Mouse (Mus musculus) stomach, embryonic 14.5 days (tissue): ENCODE data around the gene Dnajc11. TPM values are rescaled to one million over a fixed set of nuclear protein-coding genes. Genes with fewer than 3 reads are reported as not detected.

Experiments used
- ATAC-seq: fragments of 200-750 bp; cut with Nextera tagmentation; 2 replicates; pipeline ENCODE4 v1.8.0; 2017; ENCODE audit warnings: low read depth, moderate TSS enrichment; ENCODE audit not compliant: insufficient number of reproducible peaks, insufficient read depth, low FRiP score
- H3K27ac ChIP-seq: fragments of 300-500 bp; sonication (generic); 2 replicates; pipeline ENCODE4 v1.5.1; 2014; ENCODE audit warnings: mild to moderate bottlenecking, low read length, moderate library complexity, mixed read lengths
- H3K27me3 ChIP-seq: fragments of 300-500 bp; sonication (generic); 2 replicates; pipeline ENCODE4 v1.6.1; 2014; ENCODE audit warnings: low read length, control low read depth, mixed read lengths; ENCODE audit not compliant: control insufficient read depth, insufficient read depth
- H3K36me3 ChIP-seq: fragments of 300-500 bp; sonication (generic); 2 replicates; pipeline ENCODE4 v1.6.1; 2014; ENCODE audit warnings: mild to moderate bottlenecking, control low read depth, low read length, moderate library complexity, mixed read lengths; ENCODE audit not compliant: control insufficient read depth, insufficient read depth
- H3K4me1 ChIP-seq: fragments of 300-500 bp; sonication (generic); 2 replicates; pipeline ENCODE4 v1.6.1; 2014; ENCODE audit warnings: low read length, control low read depth, mixed read lengths; ENCODE audit not compliant: control insufficient read depth, insufficient read depth
- H3K4me2 ChIP-seq: fragments of 300-500 bp; sonication (generic); replicated peaks from 2 replicates; pipeline ENCODE4 v1.6.1; 2014; ENCODE audit warnings: low read depth, low read length, control low read depth
- H3K4me3 ChIP-seq: fragments of 300-500 bp; sonication (generic); 2 replicates; pipeline ENCODE4 v1.5.1; 2014; ENCODE audit warnings: low read depth, low read length, control low read depth
- H3K9ac ChIP-seq: fragments of 300-500 bp; sonication (generic); replicated peaks from 2 replicates; pipeline ENCODE4 v1.6.1; 2014; ENCODE audit warnings: low read depth, mild to moderate bottlenecking, control low read depth, low read length, moderate library complexity, mixed read lengths
- H3K9me3 ChIP-seq: fragments of 300-500 bp; sonication (generic); 2 replicates; pipeline ENCODE4 v1.6.1; 2016; ENCODE audit warnings: low read depth, low read length, control low read depth; ENCODE audit not compliant: control insufficient read depth
- WGBS: fragments of 180-500 bp; shearing (Covaris S2); extraction: QIAGEN DNeasy Blood & Tissue Kit; methylation state at CpG from one replicate; pipeline ENCODE4 v1.1.7; 2014; 5-methylcytosine and 5-hydroxymethylcytosine counted together
- polyA plus RNA-seq: library from polyadenylated mRNA; unstranded; fragments of >200 nt; fragmentation: Nextera tagmentation; extraction: Ambion mirVana; gene quantifications from 2 replicates; pipeline ENCODE4 v1.2.1, GENCODE M21; 2014

The Dnajc11 gene
- polyA plus RNA-seq, 1 experiment from 2014 or later: 62.6 TPM

- H3K4me2 ChIP-seq: no peak overlapping the region
Measured at GRCm38 (mm10) chr4:152024525-152024924, 91.0 kb downstream of the Dnajc11 start.

GRCm38 (mm10) chr4:152026751-152027508, 93.4 kb downstream of the Dnajc11 start:
- peak overlapping the region; percentile 59 for H3K9ac ChIP-seq
- no peaks in the 10 kb centered on the region for H3K27me3 ChIP-seq
- H3K4me3 ChIP-seq: peak overlapping the region; percentile 63
- H3K9me3 ChIP-seq: no peaks in the 10 kb centered on the region
- peak; percentile 53 for ATAC-seq
- peaks cover 12% of the 10 kb centered on the region for H3K36me3 ChIP-seq
- 2% methylated on average over 26 of the region's 41 CpGs for WGBS
- H3K27ac ChIP-seq: 0 out of 2 replicates have a peak overlapping the region, but pooled peaks have one; percentile 56
- H3K4me1 ChIP-seq: peaks cover 24% of the 10 kb centered on the region
- peak overlapping the region; percentile 80 for H3K4me2 ChIP-seq

More at GRCm38 (mm10) chr4:152024525-152024924, 91.0 kb downstream of the Dnajc11 start:
- H3K27me3 ChIP-seq: no peaks in the 10 kb centered on the region
- WGBS: 91% methylated on average over 11 of the region's 11 CpGs
- ATAC-seq: no peak
- H3K9me3 ChIP-seq: no peaks in the 10 kb centered on the region
- no peak overlapping the region for H3K27ac ChIP-seq
- H3K4me3 ChIP-seq: no peak overlapping the region
- H3K9ac ChIP-seq: no peak overlapping the region
- peaks cover 24% of the 10 kb centered on the region for H3K4me1 ChIP-seq
- H3K36me3 ChIP-seq: peaks cover 36% of the 10 kb centered on the region

- ATAC-seq: peak; percentile 97
- Histone ChIP-seq H3K4me2 (peak within 1 kb of the TSS; percentile 86), H3K4me1 (peaks cover 24% of the 10 kb centered on the region), H3K9ac (peak within 1 kb of the TSS; percentile 59), H3K27me3 (no peaks in the 10 kb centered on the region), H3K27ac (0 out of 2 replicates have a peak within 1 kb of the TSS, but pooled peaks have one; percentile 56), H3K36me3 (peaks cover 9% of the 10 kb centered on the region), H3K4me3 (peak within 1 kb of the TSS; percentile 63), H3K9me3 (no peaks in the 10 kb centered on the region)
- WGBS: under 1% methylated on average over 35 of the region's 35 CpGs
Measured at GRCm38 (mm10) chr4:152027524-152027923, 94.0 kb downstream of the Dnajc11 start, which contains the start of gene Zbtb48. Gene Zbtb48, minus strand, starts transcription at chr4:152027671.

DNA sequence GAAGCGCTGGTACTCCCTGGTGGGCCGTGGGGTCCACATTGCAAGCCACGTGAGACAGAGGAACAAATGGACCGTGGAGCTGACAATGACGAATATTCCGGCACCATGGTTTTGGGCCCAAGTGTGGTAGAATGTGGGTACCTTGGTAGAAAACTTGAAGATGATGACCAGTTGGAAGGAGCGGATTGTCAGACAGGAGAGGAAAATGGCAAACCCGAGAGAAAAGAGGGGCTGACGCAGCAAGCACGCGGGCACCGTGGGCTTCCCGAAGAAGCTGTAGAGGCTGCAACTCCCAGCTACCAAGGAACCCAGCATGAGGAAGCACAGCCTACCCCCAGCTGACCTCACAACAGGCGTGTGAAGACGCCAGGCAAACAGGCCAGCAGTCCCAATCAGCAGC, 95.0 kb downstream of the Dnajc11 start:
- no peak overlapping the region for H3K4me3 ChIP-seq
- H3K27ac ChIP-seq: no peak overlapping the region
- peak overlapping the region; percentile 86 for H3K4me2 ChIP-seq
- no peaks in the 10 kb centered on the region for H3K9me3 ChIP-seq
- no peaks in the 10 kb centered on the region for H3K27me3 ChIP-seq
- H3K9ac ChIP-seq: no peak overlapping the region
- peaks cover 1% of the 10 kb centered on the region for H3K36me3 ChIP-seq
- 64% methylated on average over 15 of the region's 15 CpGs for WGBS
- ATAC-seq: no peak
- H3K4me1 ChIP-seq: peaks cover 24% of the 10 kb centered on the region

DNA sequence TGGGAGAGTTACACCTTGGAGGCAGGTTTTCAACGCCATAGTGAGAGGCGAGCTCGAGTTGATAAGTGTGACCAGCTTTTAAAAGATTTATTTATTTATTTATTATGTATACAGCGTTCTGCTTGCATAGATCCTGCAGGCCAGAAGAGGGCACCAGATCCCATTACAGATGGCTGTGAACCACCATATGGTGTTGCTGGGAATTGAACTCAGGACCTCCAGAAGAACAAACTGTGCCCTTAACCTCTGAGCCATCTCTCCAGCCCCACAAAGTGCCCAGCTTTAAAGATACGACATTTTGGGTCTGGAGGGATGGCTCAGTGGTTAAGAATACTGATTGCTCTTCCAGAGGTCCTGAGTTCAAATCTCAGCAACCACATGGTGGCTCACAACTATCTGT, 95.6 kb downstream of the Dnajc11 start:
- peaks cover 24% of the 10 kb centered on the region for H3K4me1 ChIP-seq
- no peak overlapping the region for H3K4me2 ChIP-seq
- H3K27ac ChIP-seq: no peak overlapping the region
- ATAC-seq: no peak
- no peak overlapping the region for H3K9ac ChIP-seq
- no peaks in the 10 kb centered on the region; the same call in none of the 2 replicates for H3K36me3 ChIP-seq
- H3K27me3 ChIP-seq: no peaks in the 10 kb centered on the region
- no peak overlapping the region for H3K4me3 ChIP-seq
- WGBS: 48% methylated on average over 5 of the region's 5 CpGs
- no peaks in the 10 kb centered on the region for H3K9me3 ChIP-seq

DNA sequence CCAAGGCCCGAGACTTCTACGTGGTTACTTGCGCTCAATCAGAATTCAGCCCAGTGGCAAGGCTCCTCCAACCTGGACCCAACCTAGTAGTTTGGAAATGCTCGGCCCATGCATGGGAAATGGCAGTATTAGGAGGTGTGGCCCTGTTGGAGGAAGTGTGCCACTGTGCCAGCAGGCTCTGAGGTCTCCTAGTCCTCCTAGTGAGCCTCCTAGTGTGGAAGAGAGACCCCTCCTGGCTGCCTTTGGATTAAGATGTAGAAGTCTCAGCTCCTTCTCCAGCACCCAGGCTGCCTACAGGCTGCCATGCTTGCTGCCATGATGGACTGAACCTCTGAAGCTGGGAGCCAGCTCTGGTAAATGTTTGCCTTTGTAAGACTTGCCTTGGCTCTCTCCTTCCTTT, 96.5 kb downstream of the Dnajc11 start:
- Histone ChIP-seq H3K4me2 (no peak overlapping the region), H3K9ac (no peak overlapping the region), H3K9me3 (no peaks in the 10 kb centered on the region), H3K27me3 (no peaks in the 10 kb centered on the region), H3K4me1 (peaks cover 23% of the 10 kb centered on the region), H3K4me3 (no peak overlapping the region), H3K27ac (no peak overlapping the region), H3K36me3 (no peaks in the 10 kb centered on the region)
- ATAC-seq: no peak
- WGBS: 80% methylated on average over 4 of the region's 4 CpGs

Other genes with a start within 250 kb of the Dnajc11 start
- 86.8 and 106 TPM in 2 replicates for gene Camta1, start 71.8 kb upstream of the Dnajc11 start, polyA plus RNA-seq
- 35.6 and 38.2 TPM in 2 replicates for gene Thap3, start 55.3 kb downstream of the Dnajc11 start, polyA plus RNA-seq
- 22.7 and 22.8 TPM in 2 replicates for gene Phf13, start 62.6 kb downstream of the Dnajc11 start, polyA plus RNA-seq
- 5.8 and 7.3 TPM in 2 replicates for gene Klhl21, start 75.1 kb downstream of the Dnajc11 start, polyA plus RNA-seq
- 18.0 and 21.8 TPM in 2 replicates for gene Zbtb48, start 94.0 kb downstream of the Dnajc11 start, polyA plus RNA-seq
- 0.30 and 0.34 TPM in 2 replicates for gene Tas1r1, start 104.9 kb downstream of the Dnajc11 start, polyA plus RNA-seq
- gene Nol9, start 105.6 kb downstream of the Dnajc11 start, polyA plus RNA-seq: 29.5 and 30.0 TPM in 2 replicates
- 10.4 and 11.5 TPM in 2 replicates for gene Plekhg5, start 138.8 kb downstream of the Dnajc11 start, polyA plus RNA-seq
- gene Tnfrsf25, start 182.2 kb downstream of the Dnajc11 start, polyA plus RNA-seq: 0.67 and 0.91 TPM in 2 replicates
- 10.5 and 10.9 TPM in 2 replicates for gene Espn, start 218.7 kb downstream of the Dnajc11 start, polyA plus RNA-seq
- 0.29 and 0.55 TPM in 2 replicates for gene Hes2, start 225.2 kb downstream of the Dnajc11 start, polyA plus RNA-seq
- gene Acot7, start 244.4 kb downstream of the Dnajc11 start, polyA plus RNA-seq: 71.4 and 72.4 TPM in 2 replicates